Mouse (Mus musculus) granulocyte monocyte progenitor cell, adult 5-6 weeks (primary cell): ENCODE measurements at regions not wholly inside any gene's neighbourhood (a gene's known extent, or its start where the extent isn't known, plus 50 kb on each side); places are given as distances from the start of the nearest gene placed in this dataset.

ENCODE experiments used
- ATAC-seq: replicated peaks from 2 replicates; pipeline ENCODE4 v1.8.0; 2016; ENCODE audit warnings: mild to moderate bottlenecking, moderate TSS enrichment, inconsistent platforms; ENCODE audit not compliant: poor library complexity, severe bottlenecking

- ATAC-seq, result no peak
Observed at GRCm38 (mm10) chr13:72800546-72800945, 171.9 kb downstream of the Irx2 start.

GRCm38 (mm10) chr13:72803374-72803773 lies 174.8 kb downstream of the Irx2 start:
- ATAC-seq, result no peak

GRCm38 (mm10) chr13:72809226-72809625 lies 180.6 kb downstream of the Irx2 start:
- no peak for ATAC-seq

- no peak for ATAC-seq
Observed at GRCm38 (mm10) chr13:72810626-72811025, 182.0 kb downstream of the Irx2 start.

GRCm38 (mm10) chr13:72814616-72815015 lies 186.0 kb downstream of the Irx2 start:
- no peak for ATAC-seq

- ATAC-seq, result no peak
Observed at GRCm38 (mm10) chr13:72815236-72815932, 186.8 kb downstream of the Irx2 start.

GRCm38 (mm10) chr13:72815933-72816553 lies 187.4 kb downstream of the Irx2 start:
- no peak for ATAC-seq

GRCm38 (mm10) chr13:72816856-72817255 lies 188.2 kb downstream of the Irx2 start:
- no peak for ATAC-seq

GRCm38 (mm10) chr13:72817521-72817920 lies 188.9 kb downstream of the Irx2 start:
- ATAC-seq, result no peak

- no peak for ATAC-seq
Observed at GRCm38 (mm10) chr13:72817930-72818329, 189.3 kb downstream of the Irx2 start.

GRCm38 (mm10) chr13:72826613-72827012 lies 198.0 kb downstream of the Irx2 start:
- ATAC-seq, result no peak

- ATAC-seq, result no peak
Observed at GRCm38 (mm10) chr13:72829331-72829730, 200.7 kb downstream of the Irx2 start.

GRCm38 (mm10) chr13:72833326-72833725 lies 204.7 kb downstream of the Irx2 start:
- no peak for ATAC-seq

GRCm38 (mm10) chr13:72837016-72837415 lies 208.4 kb downstream of the Irx2 start:
- no peak for ATAC-seq

GRCm38 (mm10) chr13:72848097-72848496 lies 219.5 kb downstream of the Irx2 start:
- ATAC-seq, result no peak

- no peak for ATAC-seq
Observed at GRCm38 (mm10) chr13:72849841-72850240, 221.2 kb downstream of the Irx2 start.

- ATAC-seq, result no peak
Observed at GRCm38 (mm10) chr13:72852896-72853295, 224.3 kb downstream of the Irx2 start.

- ATAC-seq, result no peak
Observed at GRCm38 (mm10) chr13:72875921-72876320, 247.3 kb downstream of the Irx2 start.

GRCm38 (mm10) chr13:72894982-72895381 lies 266.4 kb downstream of the Irx2 start:
- no peak for ATAC-seq

GRCm38 (mm10) chr13:72902576-72902975 lies 274.0 kb downstream of the Irx2 start:
- no peak for ATAC-seq

- no peak for ATAC-seq
Observed at GRCm38 (mm10) chr13:72918895-72919294, 290.3 kb downstream of the Irx2 start.

GRCm38 (mm10) chr13:72920368-72920767 lies 291.7 kb downstream of the Irx2 start:
- no peak for ATAC-seq
